Mouse (Mus musculus) liver, adult 10 weeks (tissue): ENCODE data around the gene Hist1h4f. TPM values are rescaled to one million over a fixed set of nuclear protein-coding genes. Genes with fewer than 3 reads are reported as not detected.

ENCODE experiments used
- polyA plus RNA-seq: library from polyadenylated mRNA; stranded (reverse); fragments of 350-450 nt; fragmentation: Illumina TruSeq; extraction: RNeasy Lipid Tissue Mini Kit (QIAGEN cat#74804); gene quantifications from one replicate; pipeline ENCODE4 v1.2.3, GENCODE M21; 2014; ENCODE audit warnings: low read depth, low replicate concordance

The Hist1h4f gene
- polyA plus RNA-seq, 1 experiment from 2014 or later: not detected

Other genes with a start within 250 kb of the Hist1h4f start
- 23.5 TPM for gene Zfp322a, start 182.4 kb downstream of the Hist1h4f start, polyA plus RNA-seq
- gene Abt1, start 127.8 kb downstream of the Hist1h4f start, polyA plus RNA-seq: 1.7 TPM
- gene Btn1a1, start 85.7 kb downstream of the Hist1h4f start, polyA plus RNA-seq: not detected
- gene Btn2a2, start 62.8 kb downstream of the Hist1h4f start, polyA plus RNA-seq: not detected
- gene Hist1h4h, start 20.6 kb downstream of the Hist1h4f start, polyA plus RNA-seq: not detected
- gene Hist1h2af, start 17.7 kb downstream of the Hist1h4f start, polyA plus RNA-seq: not detected
- gene Hist1h3g, start 16.2 kb downstream of the Hist1h4f start, polyA plus RNA-seq: not detected
- gene Hist1h2bh, start 8.3 kb downstream of the Hist1h4f start, polyA plus RNA-seq: 0.37 TPM
- gene Hist1h3f, start 7.6 kb downstream of the Hist1h4f start, polyA plus RNA-seq: not detected
- gene Hist1h1d, start 1.6 kb upstream of the Hist1h4f start, polyA plus RNA-seq: 0.19 TPM
- gene Hist1h3e, start 10.7 kb upstream of the Hist1h4f start, polyA plus RNA-seq: not detected
- gene Hist1h2ae, start 19.6 kb upstream of the Hist1h4f start, polyA plus RNA-seq: not detected
- not detected for gene Hist1h2bg, start 19.7 kb upstream of the Hist1h4f start, polyA plus RNA-seq
- gene Hist1h2bf, start 22.5 kb upstream of the Hist1h4f start, polyA plus RNA-seq: not detected
- gene Hist1h2ad, start 22.7 kb upstream of the Hist1h4f start, polyA plus RNA-seq: not detected
- not detected for gene Hist1h3d, start 24.1 kb upstream of the Hist1h4f start, polyA plus RNA-seq
- not detected for gene Hist1h4d, start 29.9 kb upstream of the Hist1h4f start, polyA plus RNA-seq
- 0.95 TPM for gene Hist1h2be, start 69.5 kb upstream of the Hist1h4f start, polyA plus RNA-seq
- gene Hist1h1e, start 70.9 kb upstream of the Hist1h4f start, polyA plus RNA-seq: 0.45 TPM
- 0.56 TPM for gene Hist1h2ac, start 132.3 kb upstream of the Hist1h4f start, polyA plus RNA-seq
- 195 TPM for gene Hist1h2bc, start 132.6 kb upstream of the Hist1h4f start, polyA plus RNA-seq
- not detected for gene Hist1h1t, start 144.2 kb upstream of the Hist1h4f start, polyA plus RNA-seq
- gene Hist1h4c, start 146.8 kb upstream of the Hist1h4f start, polyA plus RNA-seq: 0.72 TPM
- 40.9 TPM for gene Hfe, start 159.2 kb upstream of the Hist1h4f start, polyA plus RNA-seq
- 9.8 TPM for gene Hist1h1c, start 187.2 kb upstream of the Hist1h4f start, polyA plus RNA-seq
- gene Hist1h3c, start 194.0 kb upstream of the Hist1h4f start, polyA plus RNA-seq: not detected
- not detected for gene Hist1h2bb, start 195.1 kb upstream of the Hist1h4f start, polyA plus RNA-seq
- gene Hist1h2ab, start 199.5 kb upstream of the Hist1h4f start, polyA plus RNA-seq: not detected
- gene Hist1h3b, start 200.6 kb upstream of the Hist1h4f start, polyA plus RNA-seq: not detected
- gene Hist1h4b, start 205.4 kb upstream of the Hist1h4f start, polyA plus RNA-seq: not detected
- gene Hist1h4a, start 209.6 kb upstream of the Hist1h4f start, polyA plus RNA-seq: not detected
- not detected for gene Hist1h3a, start 210.7 kb upstream of the Hist1h4f start, polyA plus RNA-seq
- not detected for gene Hist1h1a, start 212.0 kb upstream of the Hist1h4f start, polyA plus RNA-seq
- not detected for gene Trim38, start 218.3 kb upstream of the Hist1h4f start, polyA plus RNA-seq